Mouse (Mus musculus) MEL-GATA-1-ER (cell line): ENCODE results near the gene Ppp2r5c.

Experiments used
- DNase-seq: peaks from one replicate; pipeline ENCODE4 v3.0.0-alpha.2; 2012; ENCODE audit warnings: low read depth; ENCODE audit errors: extremely low read depth

The Ppp2r5c gene

GRCm38 (mm10) chr12:110511856-110512433, 65.0 kb downstream of the Ppp2r5c start:
- DNase-seq: no peak

GRCm38 (mm10) chr12:110512884-110513283, 66.0 kb downstream of the Ppp2r5c start:
- DNase-seq: no peak

- DNase-seq: no peak
Observed at GRCm38 (mm10) chr12:110515676-110516075, 68.8 kb downstream of the Ppp2r5c start.

GRCm38 (mm10) chr12:110520236-110520987, 73.5 kb downstream of the Ppp2r5c start:
- DNase-seq: no peak

- no peak for DNase-seq
Observed at GRCm38 (mm10) chr12:110523526-110523925, 76.6 kb downstream of the Ppp2r5c start.

- DNase-seq: no peak
Observed at GRCm38 (mm10) chr12:110532711-110533110, 85.8 kb downstream of the Ppp2r5c start.

- DNase-seq: no peak
Observed at GRCm38 (mm10) chr12:110533151-110533550, 86.2 kb downstream of the Ppp2r5c start.

GRCm38 (mm10) chr12:110533832-110534231, 86.9 kb downstream of the Ppp2r5c start:
- no peak for DNase-seq

GRCm38 (mm10) chr12:110535361-110535760, 88.4 kb downstream of the Ppp2r5c start:
- no peak for DNase-seq

- no peak for DNase-seq
Observed at GRCm38 (mm10) chr12:110537751-110538150, 90.8 kb downstream of the Ppp2r5c start.

- DNase-seq: no peak
Observed at GRCm38 (mm10) chr12:110539346-110539745, 92.4 kb downstream of the Ppp2r5c start.

- no peak for DNase-seq
Observed at GRCm38 (mm10) chr12:110539798-110540197, 92.9 kb downstream of the Ppp2r5c start.

GRCm38 (mm10) chr12:110540273-110540672, 93.4 kb downstream of the Ppp2r5c start:
- no peak for DNase-seq

- no peak for DNase-seq
Observed at GRCm38 (mm10) chr12:110541001-110541400, 94.1 kb downstream of the Ppp2r5c start.

- DNase-seq: no peak
Observed at GRCm38 (mm10) chr12:110541528-110541927, 94.6 kb downstream of the Ppp2r5c start.

- peak; percentile 7 for DNase-seq
Observed at GRCm38 (mm10) chr12:110545040-110545701, 98.3 kb downstream of the Ppp2r5c start.

- DNase-seq: no peak
Observed at GRCm38 (mm10) chr12:110547573-110547972, 100.7 kb downstream of the Ppp2r5c start.

GRCm38 (mm10) chr12:110549437-110550112, 102.7 kb downstream of the Ppp2r5c start:
- no peak for DNase-seq

- DNase-seq: no peak
Observed at GRCm38 (mm10) chr12:110550364-110550763, 103.4 kb downstream of the Ppp2r5c start.

GRCm38 (mm10) chr12:110552113-110552512, 105.2 kb downstream of the Ppp2r5c start:
- DNase-seq: no peak

GRCm38 (mm10) chr12:110553362-110553761, 106.4 kb downstream of the Ppp2r5c start:
- no peak for DNase-seq
